Mouse (Mus musculus) embryonic facial prominence, embryonic 11.5 days (tissue): Measurements from ENCODE around the gene Chrnd. TPM values are rescaled to one million over a fixed set of nuclear protein-coding genes. Genes with fewer than 3 reads are reported as not detected.

Experiments used
- ATAC-seq: fragments of 200-750 bp; cut with Nextera tagmentation; replicated peaks from 2 replicates; pipeline ENCODE4 v1.8.0; 2017; ENCODE audit warnings: low read depth; ENCODE audit not compliant: insufficient number of reproducible peaks, low FRiP score, low TSS enrichment
- DNase-seq: peaks from one replicate; pipeline ENCODE4 v3.0.0-alpha.2; 2015; ENCODE audit warnings: low spot score
- H3K27ac ChIP-seq: fragments of 300-500 bp; sonication (generic); replicated peaks from 2 replicates; pipeline ENCODE4 v1.5.1; 2014; ENCODE audit warnings: mild to moderate bottlenecking, low read depth, low read length, control low read depth
- H3K27me3 ChIP-seq: fragments of 300-500 bp; sonication (generic); 2 replicates; pipeline ENCODE4 v1.6.1; 2014; ENCODE audit warnings: mild to moderate bottlenecking, low read length, moderate library complexity, mixed read lengths; ENCODE audit not compliant: control insufficient read depth, insufficient read depth
- H3K36me3 ChIP-seq: fragments of 300-500 bp; sonication (generic); replicated peaks from 2 replicates; pipeline ENCODE4 v1.6.1; 2014; ENCODE audit warnings: low read depth, mild to moderate bottlenecking, low read length, moderate library complexity, mixed read lengths; ENCODE audit not compliant: control insufficient read depth, insufficient read depth
- H3K4me1 ChIP-seq: fragments of 300-500 bp; sonication (generic); 2 replicates; pipeline ENCODE4 v1.6.1; 2014; ENCODE audit warnings: low read length, mixed read lengths; ENCODE audit not compliant: control insufficient read depth, insufficient read depth
- H3K4me2 ChIP-seq: fragments of 300-500 bp; sonication (generic); 2 replicates; pipeline ENCODE4 v1.6.1; 2014; ENCODE audit warnings: low read depth, mild to moderate bottlenecking, control low read depth, low read length, moderate library complexity
- H3K4me3 ChIP-seq: fragments of 300-500 bp; sonication (generic); 2 replicates; pipeline ENCODE4 v1.5.1; 2014; ENCODE audit warnings: low read depth, low read length, control low read depth
- H3K9ac ChIP-seq: fragments of 300-500 bp; sonication (generic); replicated peaks from 2 replicates; pipeline ENCODE4 v1.6.1; 2014; ENCODE audit warnings: mild to moderate bottlenecking, control low read depth, low read length
- H3K9me3 ChIP-seq: fragments of 300-500 bp; sonication (generic); replicated peaks from 2 replicates; pipeline ENCODE4 v1.6.1; 2016; ENCODE audit warnings: mild to moderate bottlenecking, low read length, inconsistent platforms, mixed read lengths; ENCODE audit not compliant: control insufficient read depth
- WGBS: fragments of 180-500 bp; shearing (Covaris S2); extraction: QIAGEN DNeasy Blood & Tissue Kit; methylation state at CpG from one replicate; pipeline ENCODE4 v1.1.7; 2014; 5-methylcytosine and 5-hydroxymethylcytosine counted together
- polyA plus RNA-seq: library from polyadenylated mRNA; unstranded; fragments of >200 nt; fragmentation: Nextera tagmentation; extraction: Ambion mirVana; gene quantifications from 2 replicates; pipeline ENCODE4 v1.2.1, GENCODE M21; 2014

The Chrnd gene
- polyA plus RNA-seq, 1 experiment from 2014 or later = 0.22 TPM

GRCm38 (mm10) chr1:87186261-87187036 lies 4.0 kb upstream of the Chrnd start:
- peak overlapping the region; percentile 88 for H3K4me2 ChIP-seq
- DNase-seq = peak; percentile 47
- H3K9me3 ChIP-seq = no peaks in the 10 kb centered on the region
- H3K36me3 ChIP-seq = no peaks in the 10 kb centered on the region
- H3K27me3 ChIP-seq = peaks cover 28% of the 10 kb centered on the region
- no peaks in the 10 kb centered on the region; the same call in 1 of the 2 replicates for H3K4me1 ChIP-seq
- H3K27ac ChIP-seq = no peak overlapping the region
- 0 out of 2 replicates have a peak, but pooled peaks have one; percentile 53 for ATAC-seq
- peak overlapping the region; percentile 62 for H3K9ac ChIP-seq
- WGBS = 1% methylated on average over 54 of the region's 54 CpGs
- H3K4me3 ChIP-seq = peak overlapping the region; percentile 47

DNA sequence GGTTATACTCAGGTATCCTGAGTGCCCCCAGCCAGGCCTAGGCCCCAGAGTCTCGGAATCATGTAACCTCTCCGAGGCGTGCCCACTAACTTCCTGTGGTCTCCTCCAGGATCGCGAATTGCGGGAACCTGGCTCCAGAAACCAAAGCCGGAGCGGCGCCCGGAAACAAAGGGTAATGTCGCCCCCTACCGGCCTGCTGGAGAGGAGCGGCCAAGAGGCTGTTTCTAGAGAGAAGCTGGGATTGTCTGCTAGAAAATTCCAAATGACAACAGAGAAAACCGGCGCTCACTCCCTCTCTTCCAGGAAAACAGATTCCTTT lies 3.4 kb upstream of the Chrnd start:
- Histone ChIP-seq H3K27me3 (peaks cover 28% of the 10 kb centered on the region), H3K4me1 (no peaks in the 10 kb centered on the region; the same call in 1 of the 2 replicates), H3K4me2 (peak overlapping the region; percentile 88), H3K36me3 (no peaks in the 10 kb centered on the region), H3K9me3 (no peaks in the 10 kb centered on the region), H3K27ac (no peak overlapping the region), H3K4me3 (peak overlapping the region; percentile 47), H3K9ac (peak overlapping the region; percentile 62)
- DNase-seq = peak; percentile 91
- 0% methylated on average over 15 of the region's 15 CpGs for WGBS
- ATAC-seq = no peak

GRCm38 (mm10) chr1:87197296-87197695 lies 6.9 kb downstream of the Chrnd start:
- H3K27me3 ChIP-seq = no peaks in the 10 kb centered on the region
- no peaks in the 10 kb centered on the region for H3K36me3 ChIP-seq
- WGBS = 83% methylated on average over 9 of the region's 9 CpGs
- H3K4me1 ChIP-seq = no peaks in the 10 kb centered on the region
- DNase-seq = no peak
- no peak overlapping the region for H3K9ac ChIP-seq
- no peak for ATAC-seq
- H3K4me3 ChIP-seq = no peak overlapping the region
- no peaks in the 10 kb centered on the region for H3K9me3 ChIP-seq
- no peak overlapping the region for H3K27ac ChIP-seq
- no peak overlapping the region for H3K4me2 ChIP-seq

- 77% methylated on average over 12 of the region's 12 CpGs for WGBS
These were observed 8.0 kb downstream of the Chrnd start for GRCm38 (mm10) chr1:87198119-87199065.

DNA sequence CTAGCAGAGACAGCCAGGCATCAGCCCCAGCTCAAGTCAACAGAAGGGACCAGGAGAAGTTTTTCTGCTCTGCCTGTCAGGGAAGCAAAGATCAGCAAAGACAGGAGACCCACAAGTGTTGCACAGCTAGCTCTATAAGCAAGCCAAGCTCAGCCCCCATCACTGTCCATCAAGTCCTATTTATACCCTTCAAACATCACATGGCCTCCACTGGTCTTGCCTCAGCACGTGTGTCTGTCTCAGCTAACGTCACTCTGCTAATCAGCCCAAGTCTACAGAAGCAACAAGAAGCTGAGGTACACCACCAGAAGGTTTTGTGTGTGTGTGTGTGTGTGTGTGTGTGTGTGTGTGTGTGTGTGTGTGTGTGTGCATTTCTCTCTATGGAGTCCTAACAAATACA lies 10.4 kb downstream of the Chrnd start:
- no peaks in the 10 kb centered on the region for H3K27me3 ChIP-seq
- H3K9ac ChIP-seq = no peak overlapping the region
- ATAC-seq = no peak
- H3K4me1 ChIP-seq = no peaks in the 10 kb centered on the region
- no peak overlapping the region for H3K4me3 ChIP-seq
- H3K36me3 ChIP-seq = no peaks in the 10 kb centered on the region
- H3K27ac ChIP-seq = no peak overlapping the region
- DNase-seq = no peak
- H3K4me2 ChIP-seq = no peak overlapping the region
- 74% methylated on average over 2 of the region's 2 CpGs for WGBS
- H3K9me3 ChIP-seq = no peaks in the 10 kb centered on the region

More at GRCm38 (mm10) chr1:87198119-87199065, 8.0 kb downstream of the Chrnd start:
- H3K36me3 ChIP-seq = no peaks in the 10 kb centered on the region
- H3K4me1 ChIP-seq = no peaks in the 10 kb centered on the region
- DNase-seq (no peak), ATAC-seq (no peak)
- no peak overlapping the region for H3K9ac ChIP-seq
- no peak overlapping the region for H3K27ac ChIP-seq
- no peaks in the 10 kb centered on the region for H3K27me3 ChIP-seq
- no peaks in the 10 kb centered on the region for H3K9me3 ChIP-seq
- no peak overlapping the region for H3K4me2 ChIP-seq
- H3K4me3 ChIP-seq = no peak overlapping the region

DNA sequence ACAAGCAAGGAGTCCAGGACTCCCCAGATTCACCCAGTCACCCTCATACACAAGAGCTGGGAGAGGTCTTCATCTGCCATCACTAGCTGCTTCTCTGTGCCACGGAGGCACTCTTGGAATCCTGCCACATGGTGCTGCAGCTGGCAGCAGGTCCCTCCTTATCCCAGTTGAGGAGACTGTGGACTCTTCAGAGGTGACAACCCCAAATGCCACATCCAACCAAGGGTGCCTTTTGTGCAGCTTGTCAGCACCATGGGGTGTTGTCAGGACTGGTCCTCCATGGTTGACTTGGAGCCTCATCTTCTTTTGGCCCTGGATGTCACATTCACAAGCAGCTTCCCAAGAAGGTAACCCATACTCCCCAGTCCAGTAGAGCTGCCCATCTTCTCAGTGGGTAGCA lies 11.4 kb downstream of the Chrnd start:
- H3K4me1 ChIP-seq = no peaks in the 10 kb centered on the region
- no peak overlapping the region for H3K4me3 ChIP-seq
- no peak overlapping the region for H3K27ac ChIP-seq
- WGBS = 58% methylated on average over 1 of the region's 1 CpGs
- no peaks in the 10 kb centered on the region for H3K36me3 ChIP-seq
- H3K9ac ChIP-seq = no peak overlapping the region
- no peaks in the 10 kb centered on the region for H3K9me3 ChIP-seq
- no peak for ATAC-seq
- no peak overlapping the region for H3K4me2 ChIP-seq
- H3K27me3 ChIP-seq = peaks cover 6% of the 10 kb centered on the region; the same call in 1 of the 2 replicates
- DNase-seq = no peak

GRCm38 (mm10) chr1:87203779-87204178 lies 13.4 kb downstream of the Chrnd start:
- 87% methylated on average over 5 of the region's 5 CpGs for WGBS
- Histone ChIP-seq H3K4me3 (no peak overlapping the region), H3K9ac (no peak overlapping the region), H3K9me3 (no peaks in the 10 kb centered on the region), H3K4me1 (no peaks in the 10 kb centered on the region), H3K4me2 (no peak overlapping the region), H3K27me3 (peaks cover 10% of the 10 kb centered on the region), H3K27ac (no peak overlapping the region), H3K36me3 (no peaks in the 10 kb centered on the region)
- DNase-seq (no peak), ATAC-seq (no peak)

DNA sequence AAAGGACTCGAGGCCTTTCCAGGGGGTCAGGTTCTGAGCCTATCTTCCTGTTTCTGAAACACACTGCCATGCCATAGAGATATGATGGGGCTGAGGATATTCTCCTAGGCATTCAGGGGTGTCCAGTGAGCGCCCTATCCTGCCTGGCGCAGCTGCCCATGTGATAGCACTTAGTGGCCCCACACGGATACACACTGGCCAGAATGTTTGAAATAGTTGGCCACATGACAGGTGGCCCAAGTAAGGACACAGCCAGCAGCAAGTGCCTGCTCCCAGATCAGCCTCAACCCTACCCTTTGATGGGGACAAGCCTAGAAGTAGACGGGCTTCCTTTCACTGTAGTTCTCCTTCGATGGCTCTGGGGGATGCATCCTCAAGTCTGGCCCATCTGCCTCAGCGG lies 14.1 kb downstream of the Chrnd start, which contains the start of gene Chrng:
Gene Chrng (plus strand): TSS at position 193 of the 400 bp plus-strand sequence.
- DNase-seq = no peak
- no peak for ATAC-seq
- no peak within 1 kb of the TSS for H3K4me2 ChIP-seq
- H3K9ac ChIP-seq = no peak within 1 kb of the TSS
- no peaks in the 10 kb centered on the region for H3K9me3 ChIP-seq
- peaks cover 10% of the 10 kb centered on the region for H3K27me3 ChIP-seq
- H3K4me3 ChIP-seq = no peak within 1 kb of the TSS
- no peak within 1 kb of the TSS for H3K27ac ChIP-seq
- no peaks in the 10 kb centered on the region for H3K36me3 ChIP-seq
- 85% methylated on average over 7 of the region's 7 CpGs for WGBS
- H3K4me1 ChIP-seq = no peaks in the 10 kb centered on the region
